Mouse (Mus musculus) liver, postnatal 0 days (tissue): ENCODE measurements at regions not wholly inside any gene's neighbourhood (a gene's known extent, or its start where the extent isn't known, plus 50 kb on each side); places are given as distances from the start of the nearest gene placed in this dataset.

Experiments
- CTCF ChIP-seq: sonication (generic); IDR thresholded peaks from 2 replicates; pipeline ENCODE4 v1.5.1; 2016; ENCODE audit warnings: antibody characterized with exemption, low read depth
- EP300 ChIP-seq: IDR thresholded peaks from 2 replicates; pipeline ENCODE4 v1.6.1; 2016; ENCODE audit warnings: antibody characterized with exemption, low read depth, mild to moderate bottlenecking

GRCm38 (mm10) chr9:67154062-67154461, 104.9 kb upstream of the Tpm1 start:
- TF ChIP-seq CTCF (no peak), EP300 (no peak)
